Mouse (Mus musculus): ENCODE results near the gene Kazald1. TPM values are rescaled to one million over a fixed set of nuclear protein-coding genes. Genes with fewer than 3 reads are reported as not detected.
A peak's percentile ranks its signal among the peaks of the same experiment; 100 is the strongest.

Kazald1 gene
- polyA plus RNA-seq, 1 experiment from 2014 or later, result 2.1 TPM

DNA sequence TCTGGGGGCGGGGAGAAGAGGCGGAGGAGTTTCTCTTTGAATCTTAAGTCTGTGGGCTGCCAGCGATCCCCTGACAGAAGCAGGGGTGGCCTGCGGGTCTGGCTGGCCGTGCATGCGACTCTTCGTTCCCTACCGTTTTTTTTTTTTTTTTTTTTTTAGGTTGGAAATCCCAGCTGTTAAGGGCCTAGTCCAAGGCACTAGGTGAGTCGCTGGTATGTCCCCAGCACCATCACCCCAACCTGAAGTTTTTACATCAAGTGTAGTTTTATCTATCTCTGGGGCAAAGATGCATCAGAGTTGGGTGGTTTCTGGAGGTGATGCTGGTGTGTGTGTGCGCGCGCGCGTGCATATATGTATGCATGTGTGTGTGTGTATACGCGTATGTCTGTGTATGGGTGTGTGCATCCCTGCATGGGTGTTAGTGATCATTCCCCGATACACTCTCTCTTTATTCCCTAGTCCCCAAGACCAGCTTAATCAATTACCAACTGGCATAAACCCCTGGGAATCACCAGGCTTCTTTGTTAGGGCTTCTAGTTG lies 1.1 kb downstream of the Kazald1 start:
- ATAC-seq, result no peak
- H3K27me3 ChIP-seq, result peaks cover 23% of the 10 kb centered on the region
- CTCF ChIA-PET, result interaction anchor here (0.9 to 4.9 kb wide), 7 partner anchors 12 to 85 kb away, joined by 3 to 43 read pairs (median 9); partner anchors contain the start of genes Lzts2 and Sfxn3
- in situ Hi-C loops (cut with MboI; ENCODE audit: low pct_unique_long_range_greater_than_20kb), result no loop called here
- POLR2A ChIA-PET, result interaction anchor here (0.6 kb wide), 2 partner anchors 8 to 28 kb away, joined by 3 read pairs; no protein-coding TSS in a partner anchor
- no peak for DNase-seq (ENCODE audit: low read depth, low spot score)
- TF ChIP-seq CTCF (IDR thresholded peaks at IDR 0.05), result no peak

DNA sequence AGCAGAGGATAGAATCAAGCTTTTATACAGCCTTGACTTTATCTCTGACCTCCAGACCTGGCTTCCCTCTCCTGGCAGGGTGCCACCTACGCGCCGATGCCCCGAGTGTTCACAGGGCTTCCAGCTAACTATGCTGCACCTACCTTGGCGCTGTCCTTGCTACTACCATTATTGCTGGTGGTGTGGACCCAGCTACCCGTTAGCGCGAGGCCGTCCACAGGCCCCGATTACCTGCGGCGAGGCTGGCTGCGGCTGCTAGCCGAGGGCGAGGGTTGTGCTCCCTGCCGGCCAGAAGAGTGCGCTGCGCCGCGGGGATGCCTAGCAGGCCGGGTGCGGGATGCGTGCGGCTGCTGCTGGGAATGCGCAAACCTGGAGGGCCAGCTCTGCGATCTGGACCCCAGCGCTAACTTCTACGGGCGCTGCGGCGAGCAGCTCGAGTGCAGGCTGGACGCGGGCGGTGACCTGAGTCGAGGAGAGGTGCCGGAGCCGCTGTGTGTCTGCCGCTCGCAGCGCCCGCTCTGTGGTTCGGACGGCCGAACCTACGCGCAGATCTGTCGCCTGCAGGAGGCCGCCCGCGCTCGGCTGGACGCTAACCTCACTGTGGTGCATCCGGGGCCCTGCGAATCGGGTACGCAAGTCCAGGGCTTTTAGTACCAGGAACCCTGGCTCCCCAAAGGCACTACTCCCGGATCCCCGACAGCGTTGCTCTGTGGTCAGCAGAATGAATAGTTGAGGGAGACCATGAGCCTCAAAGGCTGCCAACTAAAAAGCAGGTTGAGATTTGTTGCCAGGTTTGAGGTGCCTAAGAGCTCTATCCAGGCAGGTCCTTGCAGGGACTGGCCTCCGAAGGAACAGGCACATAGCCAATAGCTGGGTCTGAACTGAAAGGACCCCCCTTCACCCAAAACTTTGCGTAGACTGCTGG lies 1.8 kb downstream of the Kazald1 start:
- in situ Hi-C loops (cut with MboI; ENCODE audit: low pct_unique_long_range_greater_than_20kb), result no loop called here
- H3K27me3 ChIP-seq, result peaks cover 23% of the 10 kb centered on the region
- no peak for DNase-seq (ENCODE audit: low read depth, low spot score)

DNA sequence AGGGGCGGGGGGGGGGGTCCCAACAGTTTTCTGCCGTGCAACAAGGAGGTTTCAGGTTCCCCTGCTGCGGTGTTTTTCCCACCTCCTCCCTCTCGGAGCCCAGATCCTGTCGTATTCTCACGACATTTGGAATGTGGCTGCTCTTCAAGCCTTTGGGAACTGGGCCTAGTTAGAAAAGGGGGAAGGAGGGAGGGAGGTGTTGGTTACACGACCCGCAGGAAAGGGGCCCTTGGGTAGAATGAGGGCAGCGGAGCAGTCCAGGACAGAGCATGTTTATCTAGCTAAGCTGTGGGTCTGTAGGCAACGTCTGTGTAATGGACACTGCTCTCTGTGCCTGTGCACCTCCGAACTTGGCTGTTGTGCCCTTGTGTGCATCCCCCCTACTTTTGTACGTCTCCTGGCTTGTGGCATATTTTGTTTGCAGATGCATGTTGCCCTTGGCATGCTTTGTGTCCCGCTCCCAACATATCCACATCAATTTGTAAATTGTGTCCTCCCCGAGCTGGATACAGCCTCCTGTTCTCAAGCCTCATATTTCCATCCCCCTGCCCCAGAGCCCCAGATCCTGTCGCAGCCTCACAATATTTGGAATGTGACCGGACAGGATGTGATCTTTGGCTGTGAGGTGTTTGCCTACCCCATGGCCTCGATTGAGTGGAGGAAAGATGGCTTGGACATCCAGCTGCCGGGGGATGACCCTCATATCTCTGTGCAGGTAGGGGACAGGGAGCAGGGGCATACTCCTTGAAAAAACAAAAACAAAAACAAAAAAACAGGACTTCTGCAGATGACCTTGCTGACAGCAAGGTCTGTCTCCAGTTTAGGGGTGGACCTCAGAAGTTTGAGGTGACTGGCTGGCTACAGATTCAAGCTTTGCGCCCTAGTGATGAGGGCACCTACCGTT lies 3.0 kb downstream of the Kazald1 start:
- ChIA-PET CTCF (interaction anchor here (1.0 to 2.4 kb wide), 5 partner anchors 7 to 85 kb away, joined by 3 to 9 read pairs (median 3); partner anchors contain the start of genes Lzts2 and Sfxn3), POLR2A (no interaction called here)
- in situ Hi-C loops (cut with MboI; ENCODE audit: low pct_unique_long_range_greater_than_20kb), result no loop called here
- ATAC-seq (no peak), DNase-seq (ENCODE audit: low read depth, low spot score) (no peak)
- no peak for TF ChIP-seq CTCF (IDR thresholded peaks at IDR 0.05)
- H3K27me3 ChIP-seq, result peaks cover 30% of the 10 kb centered on the region

More for the DNA sequence above, 1.8 kb downstream of the Kazald1 start:
- TF ChIP-seq CTCF (IDR thresholded peaks at IDR 0.05), result no peak
- ChIA-PET POLR2A (interaction anchor here (0.6 kb wide), 1 partner anchor 98 kb away, joined by 6 read pairs; no protein-coding TSS in a partner anchor), CTCF (interaction anchor here (0.9 to 4.9 kb wide), 8 partner anchors 11 to 86 kb away, joined by 3 to 43 read pairs (median 8); partner anchors contain the start of genes Lzts2 and Sfxn3)
- ATAC-seq, result peak; percentile 45

DNA sequence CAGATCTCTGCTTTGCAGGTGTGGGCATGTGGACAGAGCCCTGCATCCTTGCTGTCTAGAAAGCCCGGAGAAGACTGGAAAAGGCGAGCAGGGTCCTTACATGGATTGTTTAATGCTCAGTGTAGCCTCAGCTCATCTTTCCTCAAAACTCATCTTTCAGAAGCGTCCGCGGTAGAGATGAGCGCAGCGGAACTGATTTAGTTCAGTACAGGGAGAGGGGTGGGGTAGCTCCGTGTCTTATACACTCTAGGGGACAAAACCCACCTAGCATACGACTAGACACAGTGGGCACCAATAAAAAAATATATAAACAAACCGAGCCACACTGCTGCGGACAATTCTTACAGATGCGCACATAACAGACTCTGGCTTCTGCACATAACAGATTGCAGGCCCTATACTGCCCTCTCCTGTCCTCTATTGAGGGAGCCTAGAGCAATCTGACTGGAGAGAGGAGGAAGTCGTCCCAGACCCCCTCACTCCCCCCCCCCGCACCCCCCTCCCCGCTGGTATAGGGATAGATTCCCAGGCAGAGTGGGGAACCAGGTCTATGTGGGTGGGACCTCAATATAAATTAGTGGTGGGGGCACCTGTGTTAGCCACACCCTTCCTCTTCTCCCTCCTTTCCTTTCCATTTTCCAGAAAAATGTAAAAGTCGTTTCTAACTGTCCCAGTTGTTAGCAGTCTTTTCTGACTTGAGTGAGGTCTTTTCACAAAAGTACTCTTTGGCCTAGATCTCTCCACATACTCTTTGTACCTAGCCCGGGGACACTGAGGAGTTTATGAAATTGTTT lies 4.1 kb downstream of the Kazald1 start:
- POLR2A ChIA-PET, result no interaction called here
- CTCF ChIA-PET, result interaction anchor here (1.1 to 1.5 kb wide), 2 partner anchors 9 to 23 kb away, joined by 3 read pairs; no protein-coding TSS in a partner anchor
- peaks cover 42% of the 10 kb centered on the region for H3K27me3 ChIP-seq
- in situ Hi-C loops (cut with MboI; ENCODE audit: low pct_unique_long_range_greater_than_20kb), result no loop called here
- TF ChIP-seq CTCF (IDR thresholded peaks at IDR 0.05), result no peak
- DNase-seq (ENCODE audit: low read depth, low spot score) (no peak), ATAC-seq (no peak)

DNA sequence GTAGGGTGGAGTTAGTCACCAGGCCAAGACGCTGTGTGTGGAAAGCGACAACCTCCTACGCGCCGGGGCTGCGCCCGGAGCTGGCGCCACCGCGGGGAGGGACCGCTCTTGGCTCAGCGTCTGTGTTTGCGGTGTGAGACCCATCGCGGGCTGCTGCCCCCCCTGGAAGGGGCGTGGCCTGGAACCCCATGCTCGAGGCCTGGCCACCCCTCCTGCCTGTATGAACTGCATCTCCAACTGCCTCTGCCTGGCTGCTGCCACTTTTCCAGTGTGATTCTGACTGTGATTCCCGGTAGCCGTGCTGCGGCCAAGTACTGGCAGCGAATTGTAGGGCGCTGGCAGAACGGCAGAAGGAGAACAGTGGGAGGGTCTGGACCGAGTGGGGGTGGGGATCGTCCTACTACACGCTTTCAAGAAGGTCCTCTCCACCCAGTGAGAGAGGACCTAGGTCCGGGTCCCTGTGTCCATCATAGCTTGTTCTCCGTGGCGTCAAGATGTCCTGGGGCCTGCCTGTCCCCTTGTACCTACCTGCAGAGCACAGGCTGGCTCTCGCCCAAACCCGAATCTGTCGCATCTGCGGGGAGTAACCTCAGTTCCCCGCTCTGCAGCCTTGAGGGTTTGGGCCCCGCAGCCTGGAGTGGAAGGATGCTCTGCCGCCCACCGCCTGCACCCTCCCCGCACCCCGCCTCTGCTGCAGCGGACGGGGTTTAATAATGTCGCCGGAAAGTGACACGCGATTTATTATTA lies 4.9 kb downstream of the Kazald1 start:
- POLR2A ChIA-PET, result no interaction called here
- peaks cover 48% of the 10 kb centered on the region for H3K27me3 ChIP-seq
- ATAC-seq (no peak), DNase-seq (ENCODE audit: low read depth, low spot score) (no peak)
- CTCF ChIA-PET, result no interaction called here
- no peak for TF ChIP-seq CTCF (IDR thresholded peaks at IDR 0.05)
- in situ Hi-C loops (cut with MboI; ENCODE audit: low pct_unique_long_range_greater_than_20kb), result loop anchor here (5.0 kb wide), 1 partner anchor 82 kb away; no protein-coding TSS in a partner anchor

DNA sequence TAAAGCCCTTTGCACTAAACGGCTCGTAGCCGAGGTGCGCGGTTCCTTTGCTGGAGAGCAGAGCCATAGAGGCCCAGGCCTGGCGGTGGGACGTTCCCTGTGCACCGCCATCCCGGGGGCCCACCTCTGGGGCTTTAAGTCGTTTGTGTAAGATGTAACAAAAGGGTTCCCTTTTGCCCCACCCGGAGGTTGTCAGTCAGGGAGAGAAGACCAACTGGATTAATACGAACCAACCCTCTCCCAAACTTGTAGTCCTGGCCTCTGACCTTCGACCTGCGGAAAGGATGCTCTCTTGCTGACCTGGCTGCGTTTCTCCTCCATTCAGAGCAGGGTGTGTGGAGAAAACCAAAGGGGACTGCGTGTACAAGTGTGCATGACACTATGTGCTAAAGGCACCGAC lies 5.7 kb downstream of the Kazald1 start:
- H3K27me3 ChIP-seq, result peaks cover 52% of the 10 kb centered on the region
- no peak for ATAC-seq
- no peak for TF ChIP-seq CTCF (IDR thresholded peaks at IDR 0.05)
- in situ Hi-C loops (cut with MboI; ENCODE audit: low pct_unique_long_range_greater_than_20kb), result loop anchor here (5.0 kb wide), 1 partner anchor 82 kb away; no protein-coding TSS in a partner anchor
- CTCF ChIA-PET, result no interaction called here
- DNase-seq (ENCODE audit: low read depth, low spot score), result no peak
- POLR2A ChIA-PET, result no interaction called here

DNA sequence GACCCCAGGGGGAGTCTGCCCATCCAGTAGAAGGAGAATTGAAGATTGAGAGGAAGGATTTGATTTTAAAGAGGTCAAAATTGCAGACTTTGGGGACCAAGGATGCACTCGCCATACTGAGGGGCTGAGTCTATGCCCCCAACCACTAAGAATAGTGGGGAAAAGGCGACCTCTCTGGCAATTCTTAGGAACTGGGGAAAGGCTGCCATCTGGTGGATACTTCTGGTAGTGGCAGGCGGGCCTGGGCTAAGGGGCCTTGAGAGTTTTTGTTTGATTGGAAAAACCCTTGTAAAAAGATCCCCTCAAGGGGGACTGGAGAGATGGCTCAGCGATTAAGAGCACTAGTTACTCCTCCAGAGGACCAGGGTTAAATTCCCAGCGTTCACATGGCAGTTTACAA lies 6.2 kb downstream of the Kazald1 start:
- ChIA-PET CTCF (interaction anchor here (1.5 to 1.6 kb wide), 3 partner anchors 12 to 79 kb away, joined by 4 to 10 read pairs (median 5); no protein-coding TSS in a partner anchor), POLR2A (no interaction called here)

DNA sequence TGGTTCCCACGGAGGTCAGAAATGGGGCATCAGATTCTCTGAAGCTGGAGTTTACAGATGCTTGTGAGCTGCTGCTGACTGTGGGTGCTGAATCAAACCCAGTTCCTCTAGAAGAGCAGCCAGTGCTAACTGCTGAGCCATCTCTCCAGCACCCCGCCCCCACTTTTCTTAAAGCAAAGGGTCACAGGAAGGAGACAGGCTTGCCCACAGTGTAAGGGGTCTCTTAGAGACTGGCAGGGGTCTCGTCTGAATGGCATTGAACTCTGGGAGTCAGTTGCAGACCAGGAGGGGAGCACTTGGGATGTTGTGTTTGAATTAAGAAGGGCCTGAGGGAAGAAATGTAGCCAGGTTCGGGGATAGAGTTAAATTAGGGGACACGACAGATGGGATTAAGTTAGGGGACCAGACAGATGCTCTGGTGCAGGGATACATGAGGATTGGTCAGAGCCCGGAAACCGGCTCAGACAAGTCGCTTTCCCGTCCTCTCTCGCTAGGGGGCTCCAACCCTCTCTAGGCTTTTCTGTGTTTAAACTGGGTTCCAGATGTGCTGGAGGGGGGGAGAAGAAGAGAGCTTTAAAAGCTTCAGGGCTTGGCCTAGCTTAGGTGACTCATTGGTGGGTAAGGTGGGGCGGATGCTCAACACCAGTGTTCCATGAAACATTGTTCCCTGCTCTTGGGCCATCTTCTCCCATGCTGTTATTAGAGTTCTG lies 7.0 kb downstream of the Kazald1 start:
- TF ChIP-seq CTCF (IDR thresholded peaks at IDR 0.05), result no peak
- DNase-seq (ENCODE audit: low read depth, low spot score), result no peak
- ATAC-seq, result peak; percentile 33
- CTCF ChIA-PET, result interaction anchor here (1.0 to 1.6 kb wide), 4 partner anchors 8 to 79 kb away, joined by 3 to 10 read pairs (median 4); no protein-coding TSS in a partner anchor
- POLR2A ChIA-PET, result no interaction called here
- peaks cover 56% of the 10 kb centered on the region for H3K27me3 ChIP-seq
- in situ Hi-C loops (cut with MboI; ENCODE audit: low pct_unique_long_range_greater_than_20kb), result loop anchor here (5.0 kb wide), 1 partner anchor 80 kb away; no protein-coding TSS in a partner anchor

More for the DNA sequence above, 6.2 kb downstream of the Kazald1 start:
- peaks cover 55% of the 10 kb centered on the region for H3K27me3 ChIP-seq
- ATAC-seq (no peak), DNase-seq (ENCODE audit: low read depth, low spot score) (no peak)
- TF ChIP-seq CTCF (IDR thresholded peaks at IDR 0.05), result no peak
- in situ Hi-C loops (cut with MboI; ENCODE audit: low pct_unique_long_range_greater_than_20kb), result loop anchor here (5.0 kb wide), 1 partner anchor 81 kb away; no protein-coding TSS in a partner anchor
